Mouse (Mus musculus) neutrophil, adult 5-6 weeks (primary cell): ENCODE measurements around the gene Tmem87a. TPM values are rescaled to one million over a fixed set of nuclear protein-coding genes. Genes with fewer than 3 reads are reported as not detected.

ENCODE experiments used
- ATAC-seq: fragments of 151-379, 151-347 bp; 2 replicates; pipeline ENCODE4 v1.8.0; 2017; ENCODE audit warnings: mild to moderate bottlenecking, moderate TSS enrichment; ENCODE audit not compliant: insufficient number of reproducible peaks, poor library complexity, low FRiP score, severe bottlenecking; ENCODE audit errors: extremely low read depth
- total RNA-seq: library from RNA; stranded (forward); fragments of 200-1000 nt; gene quantifications from 2 replicates; pipeline ENCODE4 v1.2.3, GENCODE M21; 2017

The Tmem87a gene
- 78.5 and 85.5 TPM in 2 replicates for total RNA-seq

- ATAC-seq: peak; percentile 98
Observed at GRCm38 (mm10) chr2:120403986-120404822, at the start of gene Tmem87a. Tmem87a (minus strand) TSS chr2:120404113.

GRCm38 (mm10) chr2:120452600-120452999 lies 48.7 kb upstream of the Tmem87a start:
- no peak for ATAC-seq

- ATAC-seq: no peak
Observed at GRCm38 (mm10) chr2:120450724-120451123, 46.8 kb upstream of the Tmem87a start.

- no peak for ATAC-seq
Observed at GRCm38 (mm10) chr2:120447306-120447705, 43.4 kb upstream of the Tmem87a start.

- ATAC-seq: no peak
Observed at GRCm38 (mm10) chr2:120446373-120446772, 42.5 kb upstream of the Tmem87a start.

GRCm38 (mm10) chr2:120444486-120444885 lies 40.6 kb upstream of the Tmem87a start:
- ATAC-seq: no peak

GRCm38 (mm10) chr2:120424386-120424785 lies 20.5 kb upstream of the Tmem87a start:
- no peak for ATAC-seq

GRCm38 (mm10) chr2:120414738-120415414 lies 11.0 kb upstream of the Tmem87a start:
- no peak for ATAC-seq

- ATAC-seq: no peak
Observed at GRCm38 (mm10) chr2:120414113-120414512, 10.2 kb upstream of the Tmem87a start.

- ATAC-seq: no peak
Observed at GRCm38 (mm10) chr2:120411096-120411628, 7.2 kb upstream of the Tmem87a start.

- no peak for ATAC-seq
Observed at GRCm38 (mm10) chr2:120404823-120405765, 1.2 kb upstream of the Tmem87a start.

GRCm38 (mm10) chr2:120403653-120403985 lies 294 bp downstream of the Tmem87a start, which contains the start of gene Ganc:
Ganc (plus strand) TSS chr2:120403896.
- ATAC-seq: no peak

- ATAC-seq: no peak
Observed at GRCm38 (mm10) chr2:120402813-120403212, 1.1 kb downstream of the Tmem87a start.

- ATAC-seq: no peak
Observed at GRCm38 (mm10) chr2:120397951-120398350, 6.0 kb downstream of the Tmem87a start.

- ATAC-seq: no peak
Observed at GRCm38 (mm10) chr2:120392406-120392805, 11.5 kb downstream of the Tmem87a start.

- ATAC-seq: no peak
Observed at GRCm38 (mm10) chr2:120390934-120391333, 13.0 kb downstream of the Tmem87a start.

GRCm38 (mm10) chr2:120389376-120389775 lies 14.5 kb downstream of the Tmem87a start:
- no peak for ATAC-seq

GRCm38 (mm10) chr2:120387291-120387690 lies 16.6 kb downstream of the Tmem87a start:
- ATAC-seq: no peak

- no peak for ATAC-seq
Observed at GRCm38 (mm10) chr2:120386264-120386663, 17.6 kb downstream of the Tmem87a start.
